Mouse (Mus musculus) heart, embryonic 12.5 days (tissue): ENCODE results near the gene Eif4h. TPM values are rescaled to one million over a fixed set of nuclear protein-coding genes. Genes with fewer than 3 reads are reported as not detected.

Experiments used
- ATAC-seq: fragments of 200-750 bp; cut with Nextera tagmentation; 2 replicates; pipeline ENCODE4 v1.8.0; 2017; ENCODE audit warnings: moderate TSS enrichment, moderate library complexity; ENCODE audit not compliant: insufficient number of reproducible peaks, low FRiP score
- H3K27ac ChIP-seq: fragments of 300-500 bp; sonication (generic); 2 replicates; pipeline ENCODE4 v1.5.1; 2016; ENCODE audit warnings: mild to moderate bottlenecking, moderate library complexity; ENCODE audit not compliant: poor library complexity, severe bottlenecking
- H3K27me3 ChIP-seq: fragments of 300-500 bp; sonication (generic); replicated peaks from 2 replicates; pipeline ENCODE4 v1.6.1; 2016; ENCODE audit warnings: mild to moderate bottlenecking, moderate library complexity
- H3K36me3 ChIP-seq: fragments of 300-500 bp; sonication (generic); 2 replicates; pipeline ENCODE4 v1.6.1; 2016; ENCODE audit warnings: mild to moderate bottlenecking, moderate library complexity
- H3K4me1 ChIP-seq: fragments of 300-500 bp; sonication (generic); replicated peaks from 2 replicates; pipeline ENCODE4 v1.6.1; 2016; ENCODE audit warnings: mild to moderate bottlenecking
- H3K4me2 ChIP-seq: fragments of 300-500 bp; sonication (generic); 2 replicates; pipeline ENCODE4 v1.6.1; 2016; ENCODE audit warnings: mild to moderate bottlenecking, moderate library complexity
- H3K4me3 ChIP-seq: fragments of 300-500 bp; sonication (generic); 2 replicates; pipeline ENCODE4 v1.5.1; 2016; ENCODE audit warnings: mild to moderate bottlenecking
- H3K9ac ChIP-seq: fragments of 300-500 bp; sonication (generic); 2 replicates; pipeline ENCODE4 v1.6.1; 2016; ENCODE audit warnings: mild to moderate bottlenecking, moderate library complexity
- H3K9me3 ChIP-seq: fragments of 300-500 bp; sonication (generic); replicated peaks from 2 replicates; pipeline ENCODE4 v1.6.1; 2016; ENCODE audit warnings: mild to moderate bottlenecking, moderate library complexity
- WGBS: fragments of 180-500 bp; shearing (Covaris S2); methylation state at CpG from one replicate; pipeline ENCODE4 v1.1.7; 2016; 5-methylcytosine and 5-hydroxymethylcytosine counted together
- polyA plus RNA-seq: library from polyadenylated mRNA; unstranded; fragments of >200 nt; fragmentation: Nextera tagmentation; extraction: Ambion mirVana; gene quantifications from 2 replicates; pipeline ENCODE4 v1.2.1, GENCODE M21; 2016

Eif4h gene
- polyA plus RNA-seq, 1 experiment from 2014 or later: 341 TPM

- H3K4me3 ChIP-seq: no peak overlapping the region
- no peaks in the 10 kb centered on the region for H3K36me3 ChIP-seq
- no peaks in the 10 kb centered on the region; the same call in 1 of the 2 replicates for H3K9me3 ChIP-seq
- H3K9ac ChIP-seq: no peak overlapping the region
- ATAC-seq: no peak
- no peaks in the 10 kb centered on the region for H3K27me3 ChIP-seq
- 81% methylated on average over 2 of the region's 2 CpGs for WGBS
- H3K27ac ChIP-seq: no peak overlapping the region
- peaks cover 3% of the 10 kb centered on the region; the same call in 1 of the 2 replicates for H3K4me1 ChIP-seq
- H3K4me2 ChIP-seq: no peak overlapping the region
Observed at GRCm38 (mm10) chr5:134647394-134647793, 8.1 kb upstream of the Eif4h start.

GRCm38 (mm10) chr5:134646461-134646860 lies 7.2 kb upstream of the Eif4h start:
- H3K4me3 ChIP-seq: no peak overlapping the region
- H3K36me3 ChIP-seq: no peaks in the 10 kb centered on the region
- no peaks in the 10 kb centered on the region for H3K27me3 ChIP-seq
- no peak overlapping the region for H3K27ac ChIP-seq
- H3K9ac ChIP-seq: no peak overlapping the region
- no peak for ATAC-seq
- H3K4me1 ChIP-seq: peaks cover 3% of the 10 kb centered on the region; the same call in 1 of the 2 replicates
- WGBS: 72% methylated on average over 4 of the region's 4 CpGs
- no peak overlapping the region for H3K4me2 ChIP-seq
- H3K9me3 ChIP-seq: no peaks in the 10 kb centered on the region; the same call in 1 of the 2 replicates

- Histone ChIP-seq H3K27ac (no peak overlapping the region), H3K9me3 (no peaks in the 10 kb centered on the region; the same call in 1 of the 2 replicates), H3K4me2 (no peak overlapping the region), H3K36me3 (no peaks in the 10 kb centered on the region), H3K4me3 (no peak overlapping the region), H3K27me3 (no peaks in the 10 kb centered on the region), H3K9ac (no peak overlapping the region), H3K4me1 (peaks cover 4% of the 10 kb centered on the region)
- ATAC-seq: no peak
- WGBS: 41% methylated on average over 8 of the region's 8 CpGs
Observed at GRCm38 (mm10) chr5:134644643-134645118, 5.4 kb upstream of the Eif4h start.

- ATAC-seq: no peak
- 86% methylated on average over 1 of the region's 1 CpGs for WGBS
- Histone ChIP-seq H3K27ac (no peak overlapping the region), H3K27me3 (no peaks in the 10 kb centered on the region), H3K36me3 (no peaks in the 10 kb centered on the region), H3K9me3 (no peaks in the 10 kb centered on the region; the same call in 1 of the 2 replicates), H3K4me3 (no peak overlapping the region), H3K4me1 (peaks cover 6% of the 10 kb centered on the region), H3K9ac (no peak overlapping the region), H3K4me2 (no peak overlapping the region)
Observed at GRCm38 (mm10) chr5:134644121-134644520, 4.8 kb upstream of the Eif4h start.

- ATAC-seq: no peak
- Histone ChIP-seq H3K4me3 (no peak overlapping the region), H3K27me3 (no peaks in the 10 kb centered on the region), H3K9ac (no peak overlapping the region), H3K27ac (no peak overlapping the region), H3K4me2 (no peak overlapping the region), H3K36me3 (peaks cover 13% of the 10 kb centered on the region), H3K9me3 (no peaks in the 10 kb centered on the region), H3K4me1 (peaks cover 12% of the 10 kb centered on the region)
- WGBS: 81% methylated on average over 3 of the region's 3 CpGs
Observed at GRCm38 (mm10) chr5:134640371-134640770, 1.1 kb upstream of the Eif4h start.

GRCm38 (mm10) chr5:134638461-134639268 lies 625 bp downstream of the Eif4h start:
- peak overlapping the region; percentile 95 for H3K27ac ChIP-seq
- H3K9ac ChIP-seq: peak overlapping the region; percentile 96

GRCm38 (mm10) chr5:134637820-134638367 lies 1.4 kb downstream of the Eif4h start:
- 29% methylated on average over 5 of the region's 5 CpGs for WGBS
- H3K9me3 ChIP-seq: no peaks in the 10 kb centered on the region
- peaks cover 27% of the 10 kb centered on the region for H3K36me3 ChIP-seq
- ATAC-seq: no peak
- H3K4me2 ChIP-seq: peak overlapping the region; percentile 89
- peak overlapping the region; percentile 95; the same call in 1 of the 2 replicates for H3K27ac ChIP-seq
- peaks cover 10% of the 10 kb centered on the region for H3K4me1 ChIP-seq
- peak overlapping the region; percentile 96 for H3K9ac ChIP-seq
- H3K27me3 ChIP-seq: no peaks in the 10 kb centered on the region
- peak overlapping the region; percentile 93 for H3K4me3 ChIP-seq

More at GRCm38 (mm10) chr5:134638461-134639268, 625 bp downstream of the Eif4h start:
- Histone ChIP-seq H3K36me3 (peaks cover 24% of the 10 kb centered on the region), H3K27me3 (no peaks in the 10 kb centered on the region), H3K4me1 (peaks cover 10% of the 10 kb centered on the region), H3K9me3 (no peaks in the 10 kb centered on the region), H3K4me2 (peak overlapping the region; percentile 89), H3K4me3 (peak overlapping the region; percentile 93)
- WGBS: under 1% methylated on average over 85 of the region's 85 CpGs
- ATAC-seq: peak; percentile 76

GRCm38 (mm10) chr5:134632841-134633240 lies 6.4 kb downstream of the Eif4h start:
- no peak overlapping the region for H3K9ac ChIP-seq
- peaks cover 50% of the 10 kb centered on the region for H3K36me3 ChIP-seq
- H3K27ac ChIP-seq: no peak overlapping the region
- H3K4me2 ChIP-seq: no peak overlapping the region
- H3K9me3 ChIP-seq: no peaks in the 10 kb centered on the region
- H3K4me3 ChIP-seq: no peak overlapping the region
- H3K4me1 ChIP-seq: peaks cover 25% of the 10 kb centered on the region
- no peaks in the 10 kb centered on the region for H3K27me3 ChIP-seq
- WGBS: 59% methylated on average over 2 of the region's 2 CpGs
- no peak for ATAC-seq

- H3K4me2 ChIP-seq: no peak overlapping the region
- no peak overlapping the region for H3K9ac ChIP-seq
- H3K4me1 ChIP-seq: peaks cover 20% of the 10 kb centered on the region
- peaks cover 62% of the 10 kb centered on the region for H3K36me3 ChIP-seq
- H3K9me3 ChIP-seq: no peaks in the 10 kb centered on the region
- no peak for ATAC-seq
- H3K27me3 ChIP-seq: no peaks in the 10 kb centered on the region
- no peak overlapping the region for H3K27ac ChIP-seq
- H3K4me3 ChIP-seq: no peak overlapping the region
Observed at GRCm38 (mm10) chr5:134630835-134631234, 8.5 kb downstream of the Eif4h start.

GRCm38 (mm10) chr5:134629508-134629907 lies 9.8 kb downstream of the Eif4h start:
- no peak overlapping the region for H3K9ac ChIP-seq
- H3K27me3 ChIP-seq: no peaks in the 10 kb centered on the region
- ATAC-seq: no peak
- H3K4me1 ChIP-seq: peaks cover 20% of the 10 kb centered on the region
- no peak overlapping the region for H3K27ac ChIP-seq
- H3K9me3 ChIP-seq: no peaks in the 10 kb centered on the region
- no peak overlapping the region for H3K4me3 ChIP-seq
- H3K4me2 ChIP-seq: no peak overlapping the region
- 30% methylated on average over 4 of the region's 4 CpGs for whole genome bisulfite sequencing
- H3K36me3 ChIP-seq: peaks cover 64% of the 10 kb centered on the region

- peaks cover 11% of the 10 kb centered on the region for H3K4me1 ChIP-seq
- H3K27me3 ChIP-seq: no peaks in the 10 kb centered on the region
- H3K4me2 ChIP-seq: no peak overlapping the region
- no peak overlapping the region for H3K9ac ChIP-seq
- no peak overlapping the region for H3K4me3 ChIP-seq
- ATAC-seq: no peak
- H3K36me3 ChIP-seq: peaks cover 99% of the 10 kb centered on the region
- H3K9me3 ChIP-seq: no peaks in the 10 kb centered on the region
- no peak overlapping the region for H3K27ac ChIP-seq
- 86% methylated on average over 2 of the region's 2 CpGs for WGBS
Observed at GRCm38 (mm10) chr5:134622069-134622468, 17.2 kb downstream of the Eif4h start.
